ENCODE assay signal across 8 mouse cellular contexts in the genomic region with DNA sequence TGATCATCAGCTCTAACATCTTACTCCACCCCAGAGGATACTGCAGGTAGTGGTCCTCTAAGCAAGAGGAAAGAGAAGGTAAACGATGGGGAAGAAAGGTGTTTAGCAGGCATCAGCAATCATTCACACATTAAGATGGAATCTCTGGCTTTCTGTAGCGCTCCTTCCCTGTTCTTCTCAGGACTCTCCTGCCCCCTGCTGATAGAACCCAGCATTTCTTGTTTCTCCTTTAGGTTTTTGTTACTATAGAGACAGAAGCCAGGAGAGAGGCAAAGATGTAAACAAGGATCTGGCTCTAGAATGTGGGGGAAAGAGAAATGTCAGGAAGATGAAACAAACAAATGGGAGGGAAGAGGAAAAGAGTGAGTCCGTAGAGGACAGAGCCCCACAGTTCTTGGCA. TPM values are rescaled to one million over a fixed set of nuclear protein-coding genes. Genes with fewer than 3 reads are reported as not detected.
A peak's percentile ranks its signal among the peaks of the same experiment; 100 is the strongest.
DNase-seq lines count a peak whose midpoint lies in the region; ATAC-seq and TF ChIP-seq lines count a peak whose summit lies in the region.
"Had no signal": no experiment of that assay in that cellular context is flagged by ENCODE, and none has a peak within 500 bp of the region (broad histone marks: within the 10 kb centered on the region; RNA-seq: fewer than 3 reads in every experiment).

No protein-coding gene starts in this region.

- dilution Hi-C loops in CH12.LX (cut with MboI; ENCODE audit: extremely low pct_ligation_motif_present, extremely low pct_unique_long_range_greater_than_20kb, low sequenced_read_pairs) = no loop called here

- peak in 1 of 2 experiments; percentile 34; a peak in 1 of 4 replicates for TF ChIP-seq CTCF in CH12.LX (conservative IDR thresholded peaks at IDR 0.05 in 1 of 2, IDR thresholded peaks at IDR 0.05 in 1 of 2; ENCODE audit: low read depth in 2 of 2, low read length in 2 of 2)
- TF ChIP-seq CTCF in hindbrain, postnatal 0 days (IDR thresholded peaks at IDR 0.05; ENCODE audit: low read depth) = peak; percentile 59

- H3K4me1 ChIP-seq in CH12.LX (ENCODE audit: control insufficient read depth in 1 of 2, insufficient read depth in 2 of 2) = no peaks in the 10 kb centered on the region
- no peaks in the 10 kb centered on the region for H3K4me1 ChIP-seq in hindbrain, postnatal 0 days (ENCODE audit: insufficient read depth, low read length)
- no peaks in the 10 kb centered on the region for H3K4me1 ChIP-seq in neural tube, embryonic 11.5 days (ENCODE audit: control insufficient read depth, insufficient read depth, low read length)

- TF ChIP-seq EP300 in CH12.LX (IDR thresholded peaks at IDR 0.05; ENCODE audit: low read length) = no peak

- H3K36me3 ChIP-seq in CH12.LX (replicated peaks in 1 of 2; ENCODE audit: control insufficient read depth in 1 of 2, insufficient read depth in 1 of 2, low read length in 1 of 2) = no peaks in the 10 kb centered on the region
- H3K36me3 ChIP-seq in hindbrain, postnatal 0 days (ENCODE audit: insufficient read depth, low read length) = no peaks in the 10 kb centered on the region
- no peaks in the 10 kb centered on the region for H3K36me3 ChIP-seq in neural tube, embryonic 11.5 days (ENCODE audit: control insufficient read depth, insufficient read depth, low read length)

- no peak overlapping the region for H3K4me2 ChIP-seq in CH12.LX (ENCODE audit: insufficient read depth, low read depth, poor library complexity, severe bottlenecking)
- H3K4me2 ChIP-seq in hindbrain, postnatal 0 days (ENCODE audit: low read depth, low read length) = no peak overlapping the region
- H3K4me2 ChIP-seq in neural tube, embryonic 11.5 days (ENCODE audit: low read depth) = no peak overlapping the region

- no peaks in the 10 kb centered on the region for H3K27me3 ChIP-seq in CH12.LX (replicated peaks)
- no peaks in the 10 kb centered on the region for H3K27me3 ChIP-seq in hindbrain, postnatal 0 days (ENCODE audit: insufficient read depth, low read length)
- no peaks in the 10 kb centered on the region for H3K27me3 ChIP-seq in neural tube, embryonic 11.5 days (ENCODE audit: control insufficient read depth, insufficient read depth, low read length)

- ATAC-seq in hindbrain, postnatal 0 days = no peak
- ATAC-seq in neural tube, embryonic 11.5 days (ENCODE audit: insufficient read depth, low FRiP score, low TSS enrichment) = no peak
- no peak for ATAC-seq in megakaryocyte-erythroid progenitor cell, adult 5-6 weeks (replicated peaks; ENCODE audit: low FRiP score, low TSS enrichment, poor library complexity, severe bottlenecking)

- no peak overlapping the region for H3K27ac ChIP-seq in CH12.LX (ENCODE audit: insufficient read depth, low read depth)
- H3K27ac ChIP-seq in hindbrain, postnatal 0 days = no peak overlapping the region
- no peak overlapping the region for H3K27ac ChIP-seq in neural tube, embryonic 11.5 days (ENCODE audit: low read depth, low read length)

- DNase-seq in CH12.LX (ENCODE audit: extremely low read depth) (no peak), NIH3T3 (ENCODE audit: low read depth) (peak; percentile 52)
- peak; percentile 73 for DNase-seq in embryo, embryonic 10 days (ENCODE audit: low spot score)
- DNase-seq in hindbrain, postnatal 0 days (ENCODE audit: low spot score) = peak; percentile 61
- peak; percentile 67 for DNase-seq in left cerebral cortex, adult 11 months (ENCODE audit: low spot score)
- peak; percentile 35 for DNase-seq in neural tube, embryonic 11.5 days (ENCODE audit: low spot score)

- TF ChIP-seq POLR2A in CH12.LX (IDR thresholded peaks at IDR 0.05; ENCODE audit: low read depth, low read length) = no peak

- no peak overlapping the region for H3K4me3 ChIP-seq in CH12.LX (replicated peaks in 1 of 3; ENCODE audit: low read depth in 2 of 3, low read length in 2 of 3, poor library complexity in 1 of 3)
- H3K4me3 ChIP-seq in hindbrain, postnatal 0 days (ENCODE audit: low read length) = no peak overlapping the region
- H3K4me3 ChIP-seq in neural tube, embryonic 11.5 days (ENCODE audit: low read depth, low read length) = no peak overlapping the region
- H3K4me3 ChIP-seq: erythroblast, embryonic 14.5 days had no signal

- in situ Hi-C loops in CH12.LX (cut with MboI; ENCODE audit: low pct_ligation_motif_present, low pct_unique_long_range_greater_than_20kb, low sequenced_read_pairs) = no loop called here

- H3K9me3 ChIP-seq in CH12.LX (replicated peaks; ENCODE audit: low read length) = peaks cover 35% of the 10 kb centered on the region
- no peaks in the 10 kb centered on the region for H3K9me3 ChIP-seq in hindbrain, postnatal 0 days (ENCODE audit: low read length)
- H3K9me3 ChIP-seq in neural tube, embryonic 11.5 days (ENCODE audit: control insufficient read depth, low read length) = no peaks in the 10 kb centered on the region

- H3K9ac ChIP-seq in CH12.LX (ENCODE audit: insufficient read depth, low read depth) = no peak overlapping the region
- H3K9ac ChIP-seq in hindbrain, postnatal 0 days (replicated peaks; ENCODE audit: low read length) = no peak overlapping the region
- no peak overlapping the region for H3K9ac ChIP-seq in neural tube, embryonic 11.5 days (ENCODE audit: low read length)

- WGBS in hindbrain, postnatal 0 days = 22% methylated on average over 3 of the region's 3 CpGs
- WGBS in neural tube, embryonic 11.5 days = 25% methylated on average over 3 of the region's 3 CpGs

- TF ChIP-seq RAD21 in CH12.LX (IDR thresholded peaks at IDR 0.05; ENCODE audit: low read depth, low read length) = peak; percentile 24

- no peaks in the 10 kb centered on the region for H3K79me2 ChIP-seq in CH12.LX (replicated peaks; ENCODE audit: control insufficient read depth, extremely low read depth, insufficient read depth, poor library complexity, severe bottlenecking)

TF ChIP-seq in CH12.LX, 34 proteins besides CTCF, POLR2A, EP300 and RAD21:
- TF ChIP-seq SMC3 (IDR thresholded peaks at IDR 0.05; ENCODE audit: low read depth, low read length) (peak; percentile 9; the same call in 1 of the 2 replicates), UBTF (IDR thresholded peaks at IDR 0.05; ENCODE audit: low read depth, low read length) (no peak)

RNA-seq across cellular contexts. Expression of gene Tenm2, which starts 49.6 kb away (rescaled TPM):
- total RNA-seq in CH12.LX (2012; rRNA removed) (not detected in 2 replicates), CH12.LX (2014; rRNA removed) (not detected in 2 replicates)
- polyA plus RNA-seq in CH12.LX (2012; ENCODE audit: insufficient read length, low read depth) = not detected in 2 replicates
- 78.0 and 81.8 TPM in 2 replicates for total RNA-seq in hindbrain, postnatal 0 days (2014; rRNA removed)
- polyA plus RNA-seq in hindbrain, postnatal 0 days (2015; fragmentation: Nextera tagmentation; extraction: Ambion mirVana) = 30.1 and 31.3 TPM in 2 replicates
- 3.2 and 4.0 TPM in 2 replicates for polyA plus RNA-seq in neural tube, embryonic 11.5 days (2014; fragmentation: Nextera tagmentation; extraction: Ambion mirVana)
- total RNA-seq in megakaryocyte-erythroid progenitor cell, adult 5-6 weeks (2014; fragmentation: Nextera tagmentation) = not detected in 2 replicates
- not detected in 2 replicates for total RNA-seq in megakaryocyte-erythroid progenitor cell, adult 5-6 weeks (2017)

Comparison
In these comparisons a context has a peak if more than half of its experiments do, and no peak if none do; other contexts are left out.
1. RNA of gene Tenm2, which starts 49.6 kb away (total RNA-seq): 78.0 to 81.8 TPM in hindbrain, postnatal 0 days; not detected in megakaryocyte-erythroid progenitor cell, adult 5-6 weeks and not detected in CH12.LX; every median in the first group is over 10 times any median in the second.